Mouse (Mus musculus) erythroblast, embryonic 14.5 days (primary cell): ENCODE measurements around the gene Fscn3.

Experiments
- GATA1 ChIP-seq: IDR thresholded peaks from 2 replicates; pipeline ENCODE4 v1.6.1; 2012; ENCODE audit warnings: low read length, inconsistent platforms, mixed read lengths
- TAL1 ChIP-seq: IDR thresholded peaks from 3 replicates; pipeline ENCODE4 v1.6.1; 2012; ENCODE audit warnings: low read length, inconsistent platforms, mixed read lengths

DNA sequence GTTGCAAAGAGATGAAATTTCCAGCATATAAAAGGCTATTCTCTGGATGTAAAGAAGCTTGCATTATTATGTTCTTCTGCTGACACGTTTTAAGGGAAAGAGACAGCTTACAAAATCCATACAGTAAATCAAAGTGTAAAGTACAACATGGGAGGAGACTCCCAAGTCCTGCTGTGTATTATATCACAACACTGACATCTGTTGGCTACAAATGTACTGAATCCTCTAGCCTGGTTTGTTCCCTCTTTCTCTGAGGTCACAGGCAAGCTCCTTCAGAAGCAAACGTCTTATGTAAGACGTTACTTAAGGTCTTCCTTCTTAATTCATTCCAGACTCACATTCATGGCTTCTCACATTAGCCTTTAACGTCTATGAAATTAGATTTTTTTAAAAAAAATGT, 45.6 kb upstream of the Fscn3 start:
- TF ChIP-seq GATA1 (no peak), TAL1 (no peak)
